Comparison of ENCODE assay signal across 9 mouse cellular contexts in the genomic region with DNA sequence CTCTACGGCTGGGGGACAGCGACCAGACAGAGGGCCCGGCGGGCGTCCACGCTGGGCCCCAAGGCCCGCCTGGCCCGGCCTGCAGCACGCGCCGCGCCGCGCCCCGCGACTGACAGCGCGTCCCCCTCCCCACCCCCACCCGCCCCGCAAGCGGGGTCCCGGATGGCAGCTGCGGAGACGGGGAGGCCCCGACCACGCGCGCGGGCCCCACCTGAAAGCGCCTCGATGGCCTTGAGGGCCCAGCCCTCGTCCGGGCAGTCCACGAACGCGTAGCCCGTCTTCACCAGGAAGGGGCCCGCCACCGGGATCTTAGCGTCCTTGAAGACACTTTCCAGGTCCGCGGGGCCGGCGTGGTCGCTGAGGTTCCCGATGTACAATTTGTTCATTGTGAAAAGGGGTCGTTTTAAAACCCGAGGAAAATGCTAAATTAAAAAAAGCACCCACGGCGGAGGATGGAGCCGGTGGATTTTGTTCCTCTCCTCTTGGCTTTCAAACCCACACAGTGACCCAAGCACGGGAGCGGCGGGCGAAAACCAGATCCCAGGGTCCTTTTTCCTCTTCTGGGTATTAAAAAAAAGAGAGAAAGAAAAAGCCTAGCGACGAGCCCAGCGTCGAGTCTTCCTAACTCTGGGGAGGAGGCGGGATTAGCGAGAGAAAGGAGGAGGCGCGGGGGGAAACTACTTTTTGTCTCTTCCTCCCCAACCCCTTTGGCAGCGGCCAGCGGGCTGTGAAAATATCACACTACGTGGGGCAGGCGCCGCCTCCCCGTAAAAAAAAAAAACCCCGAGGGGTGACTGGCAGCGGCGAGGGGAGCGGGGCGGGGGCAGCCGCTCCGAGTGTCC. TPM values are rescaled to one million over a fixed set of nuclear protein-coding genes. Genes with fewer than 3 reads are reported as not detected.
DNase-seq lines count a peak whose midpoint lies in the region; ATAC-seq and TF ChIP-seq lines count a peak whose summit lies in the region.
"Had no signal": no experiment of that assay in that cellular context is flagged by ENCODE, and none has a peak within 500 bp of the region (broad histone marks: within the 10 kb centered on the region; RNA-seq: fewer than 3 reads in every experiment).

No protein-coding gene starts in this region.

- peak overlapping the region; percentile 100 for H3K27ac ChIP-seq in embryonic facial prominence, embryonic 14.5 days (replicated peaks; ENCODE audit: low read depth, low read length)
- H3K27ac ChIP-seq in hindbrain, embryonic 13.5 days = peak overlapping the region; percentile 97
- peak overlapping the region; percentile 97 for H3K27ac ChIP-seq in liver, embryonic 16.5 days (ENCODE audit: low read length)

- H3K27me3 ChIP-seq in G1E (ENCODE audit: insufficient read depth, low read length) = no peaks in the 10 kb centered on the region
- no peaks in the 10 kb centered on the region for H3K27me3 ChIP-seq in embryonic facial prominence, embryonic 14.5 days (replicated peaks; ENCODE audit: control insufficient read depth, insufficient read depth, low read length)
- no peaks in the 10 kb centered on the region for H3K27me3 ChIP-seq in hindbrain, embryonic 13.5 days
- H3K27me3 ChIP-seq in liver, embryonic 16.5 days (ENCODE audit: control insufficient read depth, insufficient read depth, low read depth, low read length) = no peaks in the 10 kb centered on the region

- H3K36me3 ChIP-seq in G1E (replicated peaks) = peaks cover 26% of the 10 kb centered on the region
- H3K36me3 ChIP-seq in embryonic facial prominence, embryonic 14.5 days (ENCODE audit: control insufficient read depth, insufficient read depth, low read length) = no peaks in the 10 kb centered on the region
- H3K36me3 ChIP-seq in hindbrain, embryonic 13.5 days = no peaks in the 10 kb centered on the region
- no peaks in the 10 kb centered on the region for H3K36me3 ChIP-seq in liver, embryonic 16.5 days (ENCODE audit: control insufficient read depth, insufficient read depth)

- peak overlapping the region; percentile 89 for H3K4me3 ChIP-seq in G1E (ENCODE audit: low read depth, low read length)
- peak overlapping the region; percentile 92 for H3K4me3 ChIP-seq in embryonic facial prominence, embryonic 14.5 days (ENCODE audit: low read depth, low read length)
- H3K4me3 ChIP-seq in hindbrain, embryonic 13.5 days = peak overlapping the region; percentile 96
- H3K4me3 ChIP-seq in liver, embryonic 16.5 days (ENCODE audit: low read depth, low read length) = peak overlapping the region; percentile 71

- peak; percentile 20 to 23 for DNase-seq in cerebellum, postnatal 25 days
- DNase-seq in cerebellum, adult 11-12 months = no peak
- DNase-seq in G1E (ENCODE audit: low spot score) = peak; percentile 48
- peak; percentile 97 for DNase-seq in embryonic facial prominence, embryonic 14.5 days (ENCODE audit: low spot score)
- DNase-seq in right cerebral cortex, postnatal 4 days = peak; percentile 32
- no peak for DNase-seq in left cerebral cortex, adult 9 months (ENCODE audit: low spot score in 2 of 2)

- H3K9ac ChIP-seq in embryonic facial prominence, embryonic 14.5 days (ENCODE audit: low read depth, low read length) = peak overlapping the region; percentile 94
- H3K9ac ChIP-seq in hindbrain, embryonic 13.5 days = peak overlapping the region; percentile 96
- H3K9ac ChIP-seq in liver, embryonic 16.5 days (ENCODE audit: low read depth, low read length) = peak overlapping the region; percentile 76

- no peaks in the 10 kb centered on the region for H3K9me3 ChIP-seq in G1E (replicated peaks)
- H3K9me3 ChIP-seq in embryonic facial prominence, embryonic 14.5 days (ENCODE audit: control insufficient read depth, low read length) = no peaks in the 10 kb centered on the region
- H3K9me3 ChIP-seq in hindbrain, embryonic 13.5 days = no peaks in the 10 kb centered on the region
- H3K9me3 ChIP-seq in liver, embryonic 16.5 days (replicated peaks; ENCODE audit: control insufficient read depth, low read length) = no peaks in the 10 kb centered on the region

- H3K4me2 ChIP-seq in embryonic facial prominence, embryonic 14.5 days (ENCODE audit: low read depth, low read length) = peak overlapping the region; percentile 94
- peak overlapping the region; percentile 81 for H3K4me2 ChIP-seq in hindbrain, embryonic 13.5 days
- H3K4me2 ChIP-seq in liver, embryonic 16.5 days (ENCODE audit: low read depth, low read length) = peak overlapping the region; percentile 97

- peak; percentile 41 for ATAC-seq in G1E (ENCODE audit: extremely low read depth, insufficient number of reproducible peaks, low FRiP score, poor library complexity, severe bottlenecking)
- peak; percentile 3; the same call in 1 of the 2 replicates for ATAC-seq in embryonic facial prominence, embryonic 14.5 days (ENCODE audit: low read depth)
- peak; percentile 13 for ATAC-seq in hindbrain, embryonic 13.5 days (ENCODE audit: low FRiP score)
- no peak for ATAC-seq in liver, embryonic 16.5 days (ENCODE audit: low read depth)
- ATAC-seq: Patski had no signal

- H3K4me1 ChIP-seq in G1E (ENCODE audit: insufficient read depth, low read depth, low read length) = peaks cover 40% of the 10 kb centered on the region
- H3K4me1 ChIP-seq in embryonic facial prominence, embryonic 14.5 days (ENCODE audit: control insufficient read depth, insufficient read depth, low read length) = peaks cover 33% of the 10 kb centered on the region
- H3K4me1 ChIP-seq in hindbrain, embryonic 13.5 days (replicated peaks) = peaks cover 40% of the 10 kb centered on the region
- peaks cover 33% of the 10 kb centered on the region for H3K4me1 ChIP-seq in liver, embryonic 16.5 days (ENCODE audit: control insufficient read depth, low read depth, low read length)

- TF ChIP-seq CTCF in G1E (IDR thresholded peaks at IDR 0.05; ENCODE audit: low read depth, low read length) = no peak

- under 1% methylated on average over 48 of the region's 76 CpGs for WGBS in embryonic facial prominence, embryonic 14.5 days
- WGBS in hindbrain, embryonic 13.5 days = under 1% methylated on average over 74 of the region's 76 CpGs
- WGBS in liver, embryonic 16.5 days (ENCODE audit: insufficient replicate concordance) = under 1% methylated on average over 70 of the region's 76 CpGs

RNA-seq across cellular contexts. Expression of gene Igf2bp3, which starts 0.5 kb away (rescaled TPM):
- total RNA-seq in G1E (2014; fragmentation: Nextera tagmentation) = 50.9 and 56.3 TPM in 2 replicates
- 36.1 and 41.2 TPM in 2 replicates for total RNA-seq in G1E (2017)
- 18.5 and 25.9 TPM in 2 replicates for polyA plus RNA-seq in G1E (2012)
- polyA plus RNA-seq in embryonic facial prominence, embryonic 14.5 days (2014; fragmentation: Nextera tagmentation; extraction: Ambion mirVana) = 49.4 and 61.6 TPM in 2 replicates
- polyA plus RNA-seq in hindbrain, embryonic 13.5 days (2015; fragmentation: Nextera tagmentation; extraction: Ambion mirVana) = 43.7 and 45.0 TPM in 2 replicates
- 16.4 and 17.9 TPM in 2 replicates for polyA plus RNA-seq in liver, embryonic 16.5 days (2015; fragmentation: Nextera tagmentation; extraction: Ambion mirVana)

RNA-seq across cellular contexts. Expression of gene Tra2a, which starts 49.5 kb away (rescaled TPM):
- total RNA-seq in G1E (2014; fragmentation: Nextera tagmentation) (174 and 194 TPM in 2 replicates), G1E (2017) (130 and 160 TPM in 2 replicates)
- polyA plus RNA-seq in G1E (2012) = 20.8 and 35.7 TPM in 2 replicates
- 39.6 and 40.6 TPM in 2 replicates for polyA plus RNA-seq in embryonic facial prominence, embryonic 14.5 days (2014; fragmentation: Nextera tagmentation; extraction: Ambion mirVana)
- 133 and 143 TPM in 2 replicates for polyA plus RNA-seq in hindbrain, embryonic 13.5 days (2015; fragmentation: Nextera tagmentation; extraction: Ambion mirVana)
- 38.0 and 42.4 TPM in 2 replicates for polyA plus RNA-seq in liver, embryonic 16.5 days (2015; fragmentation: Nextera tagmentation; extraction: Ambion mirVana)

Comparison
In these comparisons a context has a peak if more than half of its experiments do, and no peak if none do; other contexts are left out.
1. DNase-seq: peak in cerebellum, postnatal 25 days (2 of 2), G1E (single experiment), embryonic facial prominence, embryonic 14.5 days (single experiment) and right cerebral cortex, postnatal 4 days (single experiment); none in cerebellum, adult 11-12 months (single experiment) and left cerebral cortex, adult 9 months (0 of 2).
2. Peak in every context shown above with its lines, with median percentiles within 50 percentile points of each other: H3K4me3 ChIP-seq, H3K27ac ChIP-seq, H3K4me2 ChIP-seq and H3K9ac ChIP-seq.